Mouse (Mus musculus): ENCODE data around the gene Hist1h3c. TPM values are rescaled to one million over a fixed set of nuclear protein-coding genes. Genes with fewer than 3 reads are reported as not detected.
A peak's percentile ranks its signal among the peaks of the same experiment; 100 is the strongest.

Hist1h3c gene
- polyA plus RNA-seq, 1 experiment from 2014 or later, result 18.1 TPM

DNA sequence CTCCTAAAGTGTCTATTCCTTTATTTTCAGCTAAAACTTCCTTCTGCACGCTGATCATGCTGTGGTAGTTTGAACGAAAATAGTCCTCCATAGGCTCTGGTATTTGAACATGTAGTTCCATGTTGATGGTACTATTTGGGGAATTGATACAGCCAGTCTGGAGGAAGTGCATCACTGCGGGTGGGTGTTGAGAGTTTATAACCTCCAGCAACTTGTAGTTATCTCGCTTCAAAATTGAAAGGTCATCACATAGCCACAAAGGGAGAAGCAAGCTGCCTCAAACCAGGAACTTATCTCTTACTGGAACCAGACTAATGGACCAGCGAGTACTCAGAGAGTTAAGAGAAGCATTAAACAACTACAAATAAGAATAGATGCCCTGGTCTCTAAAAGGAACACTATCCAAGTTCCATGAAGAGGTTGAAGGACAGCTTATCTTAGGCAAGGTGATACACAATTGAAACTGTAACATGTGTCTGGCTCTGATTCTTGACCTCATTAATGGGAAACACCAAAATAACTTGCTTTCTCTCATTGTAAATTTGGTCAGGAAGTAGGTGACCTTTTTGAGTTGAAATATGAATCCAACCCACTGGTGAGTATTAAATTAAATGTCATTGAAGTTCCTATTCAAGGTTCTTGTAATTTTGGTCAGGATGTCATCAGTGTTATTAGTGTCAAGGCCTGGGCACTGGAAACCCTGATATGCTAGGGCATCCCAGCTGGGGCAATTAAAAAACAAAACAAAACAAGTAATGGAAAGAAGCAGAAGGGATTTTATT, 28.9 kb downstream of the Hist1h3c start:
- Histone ChIP-seq H3K4me1 (ENCODE audit: control insufficient read depth, insufficient read depth, low read length) (no peaks in the 10 kb centered on the region), H3K9me3 (replicated peaks; ENCODE audit: control insufficient read depth, low read length) (no peaks in the 10 kb centered on the region), H3K27me3 (ENCODE audit: control insufficient read depth, insufficient read depth, low read length) (no peaks in the 10 kb centered on the region), H3K4me3 (ENCODE audit: low read depth, low read length) (no peak overlapping the region), H3K27ac (replicated peaks; ENCODE audit: low read depth, low read length) (no peak overlapping the region), H3K9ac (replicated peaks; ENCODE audit: low read length) (no peak overlapping the region), H3K36me3 (replicated peaks; ENCODE audit: control insufficient read depth, insufficient read depth, low read depth, low read length) (no peaks in the 10 kb centered on the region), H3K4me2 (ENCODE audit: low read depth, low read length) (no peak overlapping the region)
- WGBS, result 85% methylated on average over 5 of the region's 5 CpGs
- DNase-seq (ENCODE audit: low spot score) (no peak), ATAC-seq (replicated peaks; ENCODE audit: insufficient number of reproducible peaks, low FRiP score, low TSS enrichment, low read depth) (no peak)

DNA sequence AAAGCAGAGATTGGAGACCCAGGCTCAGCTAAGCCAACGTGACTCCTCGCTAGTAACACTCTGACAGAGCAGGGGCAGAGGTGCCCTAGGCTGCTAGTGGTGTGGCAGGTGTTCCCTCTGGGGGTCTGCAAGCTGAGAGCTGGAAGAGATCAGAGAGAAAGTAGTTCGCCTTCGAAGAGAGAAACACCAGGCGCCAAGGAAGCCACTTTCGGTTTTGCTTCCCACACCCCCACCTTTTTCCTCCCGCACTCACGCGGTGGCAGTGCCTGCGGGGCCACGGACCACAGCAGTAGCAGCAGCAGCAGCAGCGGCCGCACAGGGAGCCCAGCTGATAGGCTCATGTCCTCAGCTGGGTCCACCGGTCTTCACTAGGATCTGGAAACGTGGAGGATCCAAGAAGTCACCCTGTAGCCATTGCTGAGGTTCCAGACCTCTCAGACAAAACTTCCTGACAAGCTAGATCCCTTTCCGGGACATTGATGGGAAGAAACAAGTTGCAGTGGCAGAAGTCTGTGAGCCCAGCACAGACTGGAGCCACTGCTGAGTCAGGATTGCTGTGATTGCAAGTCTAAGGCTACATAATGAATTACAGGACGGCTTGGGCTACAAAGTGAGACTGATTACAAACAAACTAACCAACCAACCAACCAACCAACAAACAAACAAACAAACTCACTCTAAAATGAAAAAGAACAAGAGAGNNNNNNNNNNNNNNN, 34.9 kb downstream of the Hist1h3c start, which contains the start of gene Hfe:
Hfe (minus strand) TSS at position 481 of the 716 bp plus-strand sequence.
- no peak for ATAC-seq (replicated peaks; ENCODE audit: insufficient number of reproducible peaks, low FRiP score, low TSS enrichment, low read depth)

DNA sequence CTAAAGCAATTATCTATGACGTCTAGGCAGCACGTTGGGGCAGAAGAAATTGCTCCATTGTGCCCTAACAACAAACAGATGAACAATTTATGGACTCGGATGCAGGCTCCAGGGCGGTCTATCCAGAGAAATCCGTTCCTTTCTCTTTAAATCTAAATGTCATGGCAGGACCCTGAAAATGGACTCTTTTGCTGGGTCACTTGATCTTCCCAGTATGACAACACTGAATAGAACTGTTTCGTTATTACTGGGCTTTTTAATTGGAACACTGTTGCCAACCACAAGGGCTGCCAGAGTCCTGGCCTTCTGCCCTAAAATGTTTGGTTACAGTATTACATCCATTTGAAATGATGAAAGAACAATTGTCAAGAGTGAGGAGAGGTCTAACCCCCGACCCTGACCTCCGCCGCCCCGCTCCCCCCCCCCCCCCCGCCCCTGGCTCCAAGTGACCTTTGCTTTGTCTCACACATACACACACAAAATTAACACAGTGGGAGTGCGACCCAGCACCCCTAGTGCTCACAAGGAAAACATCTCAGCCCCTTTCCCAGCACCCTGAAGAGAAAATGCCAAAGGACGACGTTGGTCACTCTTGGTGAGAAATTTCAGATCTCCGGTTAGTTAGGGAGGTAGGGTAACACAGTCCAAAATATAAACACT, 35.6 kb downstream of the Hist1h3c start:
- Histone ChIP-seq H3K9ac (replicated peaks; ENCODE audit: low read length) (peak overlapping the region; percentile 57), H3K4me1 (ENCODE audit: control insufficient read depth, insufficient read depth, low read length) (no peaks in the 10 kb centered on the region; the same call in 1 of the 2 replicates), H3K36me3 (replicated peaks; ENCODE audit: control insufficient read depth, insufficient read depth, low read depth, low read length) (no peaks in the 10 kb centered on the region), H3K27ac (replicated peaks; ENCODE audit: low read depth, low read length) (peak overlapping the region; percentile 8; the same call in 1 of the 2 replicates), H3K9me3 (replicated peaks; ENCODE audit: control insufficient read depth, low read length) (no peaks in the 10 kb centered on the region), H3K27me3 (ENCODE audit: control insufficient read depth, insufficient read depth, low read length) (no peaks in the 10 kb centered on the region), H3K4me3 (ENCODE audit: low read depth, low read length) (peak overlapping the region; percentile 28), H3K4me2 (ENCODE audit: low read depth, low read length) (peak overlapping the region; percentile 58)
- DNase-seq (ENCODE audit: low spot score), result no peak
- 0 out of 2 replicates have a peak, but pooled peaks have one; percentile 18 for ATAC-seq (replicated peaks; ENCODE audit: insufficient number of reproducible peaks, low FRiP score, low TSS enrichment, low read depth)
- 11% methylated on average over 11 of the region's 15 CpGs for WGBS

More for the DNA sequence above, 34.9 kb downstream of the Hist1h3c start, which contains the start of gene Hfe:
- Histone ChIP-seq H3K4me3 (ENCODE audit: low read depth, low read length) (peak within 1 kb of the TSS; percentile 28), H3K36me3 (replicated peaks; ENCODE audit: control insufficient read depth, insufficient read depth, low read depth, low read length) (no peaks in the 10 kb centered on the region), H3K27ac (replicated peaks; ENCODE audit: low read depth, low read length) (peak within 1 kb of the TSS; percentile 8; the same call in 1 of the 2 replicates), H3K9ac (replicated peaks; ENCODE audit: low read length) (peak within 1 kb of the TSS; percentile 57), H3K4me1 (ENCODE audit: control insufficient read depth, insufficient read depth, low read length) (no peaks in the 10 kb centered on the region; the same call in 1 of the 2 replicates), H3K27me3 (ENCODE audit: control insufficient read depth, insufficient read depth, low read length) (no peaks in the 10 kb centered on the region), H3K9me3 (replicated peaks; ENCODE audit: control insufficient read depth, low read length) (no peaks in the 10 kb centered on the region), H3K4me2 (ENCODE audit: low read depth, low read length) (peak within 1 kb of the TSS; percentile 58)
- peak; percentile 62 for DNase-seq (ENCODE audit: low spot score)
- WGBS, result 4% methylated on average over 17 of the region's 17 CpGs

DNA sequence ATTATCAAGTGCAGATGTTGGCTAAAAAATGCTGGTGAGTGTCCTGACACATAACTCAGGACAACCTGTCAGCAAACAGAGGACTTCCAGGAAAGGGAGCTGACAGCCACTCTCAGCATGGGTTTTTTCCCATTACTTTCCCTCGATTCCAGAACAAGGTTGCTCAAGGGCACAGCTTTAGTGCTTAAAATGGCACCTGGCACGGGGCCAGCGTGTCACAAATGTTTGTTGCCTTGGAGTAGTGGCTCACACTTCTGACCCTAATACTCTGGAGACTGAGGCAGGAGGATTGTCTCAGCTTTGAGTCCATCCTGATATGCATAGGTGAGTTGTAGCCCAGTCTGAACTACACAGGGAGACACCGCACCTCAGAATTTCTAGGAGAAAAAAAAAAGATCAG, 36.7 kb downstream of the Hist1h3c start:
- Histone ChIP-seq H3K27ac (replicated peaks; ENCODE audit: low read depth, low read length) (no peak overlapping the region), H3K4me2 (ENCODE audit: low read depth, low read length) (no peak overlapping the region), H3K9ac (replicated peaks; ENCODE audit: low read length) (no peak overlapping the region), H3K27me3 (ENCODE audit: control insufficient read depth, insufficient read depth, low read length) (no peaks in the 10 kb centered on the region), H3K4me1 (ENCODE audit: control insufficient read depth, insufficient read depth, low read length) (no peaks in the 10 kb centered on the region; the same call in 1 of the 2 replicates), H3K36me3 (replicated peaks; ENCODE audit: control insufficient read depth, insufficient read depth, low read depth, low read length) (no peaks in the 10 kb centered on the region), H3K4me3 (ENCODE audit: low read depth, low read length) (no peak overlapping the region), H3K9me3 (replicated peaks; ENCODE audit: control insufficient read depth, low read length) (no peaks in the 10 kb centered on the region)
- 77% methylated on average over 4 of the region's 4 CpGs for WGBS
- ATAC-seq (replicated peaks; ENCODE audit: insufficient number of reproducible peaks, low FRiP score, low TSS enrichment, low read depth) (no peak), DNase-seq (ENCODE audit: low spot score) (no peak)

DNA sequence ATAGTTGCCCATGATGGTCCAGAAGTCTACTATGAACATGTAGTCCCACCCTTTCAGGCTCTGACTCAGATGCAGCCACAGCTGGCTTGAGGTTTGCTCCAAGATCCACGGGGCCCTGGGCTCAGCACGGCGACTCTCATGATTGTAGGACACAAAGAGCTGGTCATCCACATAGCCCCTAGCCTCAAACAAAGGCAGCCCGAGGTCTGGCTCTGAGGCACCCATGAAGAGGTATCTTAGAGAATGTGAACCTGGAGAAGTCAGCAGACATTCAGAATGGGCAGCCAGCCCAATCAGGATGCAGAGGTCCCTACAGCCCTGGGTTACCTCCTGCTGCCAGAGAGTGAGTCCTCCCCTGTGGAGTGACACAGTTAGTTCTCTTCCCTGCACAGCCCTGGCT, 37.4 kb downstream of the Hist1h3c start:
- H3K27ac ChIP-seq (replicated peaks; ENCODE audit: low read depth, low read length), result no peak overlapping the region
- H3K4me2 ChIP-seq (ENCODE audit: low read depth, low read length), result no peak overlapping the region
- no peak overlapping the region for H3K4me3 ChIP-seq (ENCODE audit: low read depth, low read length)
- H3K4me1 ChIP-seq (ENCODE audit: control insufficient read depth, insufficient read depth, low read length), result no peaks in the 10 kb centered on the region; the same call in 1 of the 2 replicates
- H3K9me3 ChIP-seq (replicated peaks; ENCODE audit: control insufficient read depth, low read length), result no peaks in the 10 kb centered on the region
- no peaks in the 10 kb centered on the region for H3K36me3 ChIP-seq (replicated peaks; ENCODE audit: control insufficient read depth, insufficient read depth, low read depth, low read length)
- no peak for DNase-seq (ENCODE audit: low spot score)
- no peak overlapping the region for H3K9ac ChIP-seq (replicated peaks; ENCODE audit: low read length)
- H3K27me3 ChIP-seq (ENCODE audit: control insufficient read depth, insufficient read depth, low read length), result no peaks in the 10 kb centered on the region
- ATAC-seq (replicated peaks; ENCODE audit: insufficient number of reproducible peaks, low FRiP score, low TSS enrichment, low read depth), result no peak
- WGBS, result 86% methylated on average over 4 of the region's 4 CpGs

DNA sequence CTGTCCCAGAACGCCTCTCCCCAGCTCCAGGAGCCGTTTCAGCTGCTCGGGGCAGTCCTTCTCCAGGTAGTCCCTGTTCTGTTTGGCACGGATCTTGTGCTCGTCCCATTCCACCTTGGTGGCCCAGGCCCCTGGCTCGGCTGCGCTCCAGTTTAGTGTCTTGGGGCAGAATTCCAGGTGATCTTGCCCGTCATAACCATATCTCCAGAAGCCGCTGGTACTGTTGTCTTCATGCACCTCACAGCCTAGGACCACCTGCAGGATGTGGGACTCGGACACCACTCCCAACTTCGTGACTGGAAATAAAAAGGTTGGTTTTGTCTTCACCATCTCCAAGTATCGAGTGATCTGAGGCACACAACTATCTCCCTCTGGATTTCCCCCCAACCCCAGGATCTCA, 38.6 kb downstream of the Hist1h3c start:
- 95% methylated on average over 12 of the region's 12 CpGs for WGBS
- DNase-seq (ENCODE audit: low spot score) (no peak), ATAC-seq (replicated peaks; ENCODE audit: insufficient number of reproducible peaks, low FRiP score, low TSS enrichment, low read depth) (no peak)
- no peaks in the 10 kb centered on the region for H3K9me3 ChIP-seq (replicated peaks; ENCODE audit: control insufficient read depth, low read length)
- no peaks in the 10 kb centered on the region for H3K27me3 ChIP-seq (ENCODE audit: control insufficient read depth, insufficient read depth, low read length)
- no peak overlapping the region for H3K27ac ChIP-seq (replicated peaks; ENCODE audit: low read depth, low read length)
- H3K4me2 ChIP-seq (ENCODE audit: low read depth, low read length), result no peak overlapping the region
- no peak overlapping the region for H3K9ac ChIP-seq (replicated peaks; ENCODE audit: low read length)
- H3K36me3 ChIP-seq (replicated peaks; ENCODE audit: control insufficient read depth, insufficient read depth, low read depth, low read length), result no peaks in the 10 kb centered on the region
- no peak overlapping the region for H3K4me3 ChIP-seq (ENCODE audit: low read depth, low read length)
- no peaks in the 10 kb centered on the region; the same call in 1 of the 2 replicates for H3K4me1 ChIP-seq (ENCODE audit: control insufficient read depth, insufficient read depth, low read length)

DNA sequence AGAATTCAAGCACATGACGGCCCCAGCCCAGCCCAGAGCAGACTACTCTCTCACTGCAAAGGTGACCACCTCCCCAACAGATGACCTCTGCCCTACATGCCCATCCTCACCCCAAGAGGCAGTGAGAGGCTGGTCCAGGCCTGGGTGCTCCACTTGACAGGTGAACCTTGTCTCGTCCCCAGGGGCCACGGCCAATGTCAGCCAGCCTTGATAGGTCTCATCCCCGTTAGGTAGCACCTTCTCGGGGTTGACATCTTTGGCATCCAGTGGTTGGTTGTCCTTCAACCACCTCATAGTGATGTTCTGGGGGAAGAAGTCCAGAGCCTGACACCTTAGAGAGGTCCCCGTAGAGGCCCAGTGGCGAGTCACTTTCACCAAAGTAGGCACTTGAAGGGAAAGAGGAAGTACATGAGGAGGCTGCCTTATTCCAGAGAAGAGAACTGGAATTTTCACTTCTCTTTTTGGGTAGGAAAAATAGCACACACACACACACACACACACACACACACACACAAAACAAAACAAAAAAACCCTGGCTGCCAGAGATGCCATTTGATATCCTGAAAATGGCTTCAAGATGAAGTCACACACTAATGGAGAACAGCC, 39.5 kb downstream of the Hist1h3c start:
- no peak overlapping the region for H3K27ac ChIP-seq (replicated peaks; ENCODE audit: low read depth, low read length)
- no peaks in the 10 kb centered on the region for H3K36me3 ChIP-seq (replicated peaks; ENCODE audit: control insufficient read depth, insufficient read depth, low read depth, low read length)
- ATAC-seq (replicated peaks; ENCODE audit: insufficient number of reproducible peaks, low FRiP score, low TSS enrichment, low read depth) (no peak), DNase-seq (ENCODE audit: low spot score) (no peak)
- WGBS, result 91% methylated on average over 7 of the region's 7 CpGs
- H3K4me3 ChIP-seq (ENCODE audit: low read depth, low read length), result no peak overlapping the region
- H3K4me2 ChIP-seq (ENCODE audit: low read depth, low read length), result no peak overlapping the region
- H3K4me1 ChIP-seq (ENCODE audit: control insufficient read depth, insufficient read depth, low read length), result no peaks in the 10 kb centered on the region; the same call in 1 of the 2 replicates
- no peaks in the 10 kb centered on the region for H3K9me3 ChIP-seq (replicated peaks; ENCODE audit: control insufficient read depth, low read length)
- H3K27me3 ChIP-seq (ENCODE audit: control insufficient read depth, insufficient read depth, low read length), result no peaks in the 10 kb centered on the region
- H3K9ac ChIP-seq (replicated peaks; ENCODE audit: low read length), result no peak overlapping the region
